Mouse (Mus musculus) central nervous system, embryonic 11.5 days (tissue): ENCODE results near the gene Slc7a15. TPM values are rescaled to one million over a fixed set of nuclear protein-coding genes. Genes with fewer than 3 reads are reported as not detected.

Experiments
- polyA plus RNA-seq: library from polyadenylated mRNA; depleted of rRNA; stranded (reverse); fragments of >200 nt; gene quantifications from 2 replicates; pipeline ENCODE4 v1.2.3, GENCODE M21; 2012; rRNA removed

The Slc7a15 gene
- not detected in 2 replicates for polyA plus RNA-seq

DNA sequence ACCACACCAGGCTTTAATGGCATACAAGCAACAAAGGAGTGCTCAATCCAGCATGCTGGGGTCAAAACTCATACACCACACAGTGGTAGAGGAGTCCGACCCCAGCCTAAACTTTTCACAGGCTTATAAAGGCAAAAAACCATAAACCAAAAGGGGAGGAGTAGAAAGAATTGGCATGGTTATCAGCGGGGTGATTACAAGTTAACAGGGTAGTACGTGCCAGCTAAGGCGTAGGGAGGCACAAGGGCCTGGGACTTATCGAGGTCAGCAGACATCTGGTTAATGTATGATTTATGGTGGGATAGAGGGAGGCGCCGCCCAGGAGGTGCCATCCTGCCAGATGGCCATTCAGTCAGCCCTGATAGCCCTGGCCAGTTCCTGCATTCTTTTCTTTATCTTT lies at the start of gene Slc7a15:
Slc7a15 (minus strand) TSS at position 101 of the 400 bp plus-strand sequence.

DNA sequence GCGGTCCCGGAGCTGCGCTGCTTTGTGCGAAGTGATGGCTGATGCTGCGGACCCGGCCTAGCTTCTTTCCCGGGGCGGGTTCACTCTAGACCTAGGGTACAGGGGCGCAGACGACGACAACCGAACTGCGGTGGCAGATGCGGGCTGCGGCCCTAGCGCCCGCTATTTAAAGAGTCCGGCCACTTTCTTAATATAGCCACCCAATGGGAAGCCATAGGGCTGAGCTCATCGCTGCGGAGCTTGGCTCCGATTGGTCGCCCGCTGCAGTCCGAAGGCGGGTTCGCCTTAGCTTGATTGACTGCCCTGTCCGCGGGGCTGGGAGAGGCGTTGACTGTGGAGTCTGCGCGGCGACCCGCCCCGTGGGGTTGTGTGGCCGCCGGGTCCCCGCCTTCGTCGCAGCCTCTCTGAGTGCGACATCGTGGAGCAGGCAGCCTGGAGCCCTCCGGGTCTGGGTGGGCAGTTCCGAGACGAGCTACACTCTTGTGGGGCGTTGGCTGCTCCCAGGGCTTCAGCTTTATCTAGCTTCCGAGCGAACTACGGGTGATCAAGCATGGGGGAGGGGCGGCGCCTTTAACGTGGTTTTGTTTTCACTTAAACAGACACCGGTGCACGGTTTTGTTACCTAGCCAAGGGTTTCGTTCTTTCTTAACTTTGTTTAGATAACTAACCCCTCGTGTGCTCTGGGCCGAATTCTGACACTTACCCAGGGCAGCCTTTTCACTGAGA lies 98.8 kb downstream of the Slc7a15 start, which contains the start of gene Rhob:
Rhob (minus strand) TSS at position 139 of the 726 bp plus-strand sequence.

Other genes with a start within 250 kb of the Slc7a15 start
- gene Rhob, start 99.1 kb downstream of the Slc7a15 start, polyA plus RNA-seq: 97.0 and 113 TPM in 2 replicates
- 99.3 and 102 TPM in 2 replicates for gene Pum2, start 75.1 kb upstream of the Slc7a15 start, polyA plus RNA-seq
- 70.0 and 86.3 TPM in 2 replicates for gene Sdc1, start 172.3 kb upstream of the Slc7a15 start, polyA plus RNA-seq